Mouse (Mus musculus): ENCODE data around the gene Tmem106b.

Gene Tmem106b

DNA sequence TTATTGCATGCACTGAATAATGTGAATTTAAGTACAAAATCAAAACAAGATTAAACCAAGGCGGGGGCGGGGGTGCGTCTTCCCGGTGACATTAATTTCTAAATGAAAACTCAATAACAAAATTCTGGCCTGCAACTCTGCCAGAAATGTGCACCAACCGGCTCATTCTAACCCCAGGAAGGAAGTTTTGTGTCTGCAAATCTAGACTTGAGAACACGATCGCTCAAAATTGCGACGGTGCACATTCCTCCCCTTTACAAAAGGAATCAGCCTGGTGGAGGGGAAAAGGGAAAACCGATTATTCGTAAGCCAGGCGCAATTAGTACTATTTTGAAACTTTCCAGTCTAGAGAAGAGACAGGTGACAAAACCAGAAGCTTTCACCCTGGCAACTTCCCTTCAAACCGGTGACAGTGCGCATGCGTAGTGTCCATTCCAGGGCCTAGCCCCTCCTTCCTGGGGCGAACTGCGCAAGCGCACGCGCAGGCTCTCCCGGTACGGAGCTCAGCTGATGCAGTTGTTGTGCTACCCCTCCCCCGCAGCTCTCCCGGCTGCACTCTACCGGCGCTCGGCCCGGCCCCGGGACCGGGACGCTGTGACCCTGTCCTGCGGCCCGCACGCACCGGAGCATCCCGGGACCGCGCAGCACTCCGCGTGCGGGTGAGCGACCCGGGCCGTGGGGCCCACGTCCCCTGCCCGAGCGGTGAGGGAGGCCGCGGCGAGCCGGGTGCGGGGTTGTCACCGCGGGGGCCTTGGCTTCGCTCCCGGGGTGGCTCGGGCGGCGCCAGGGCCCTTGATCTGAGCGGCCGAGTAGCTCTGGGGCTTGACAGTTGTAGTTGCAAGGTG, at the start of gene Tmem106b:
Tmem106b (plus strand) TSS at position 458 of the 845 bp plus-strand sequence.
- in situ Hi-C loops (cut with MboI, MseI) = loop anchor here (25.0 kb wide), 2 partner anchors 543 to 793 kb away; partner anchors contain the start of genes 2610001J05Rik and Tmem168

GRCm38 (mm10) chr6:13021245-13022100, 48.1 kb upstream of the Tmem106b start:
- in situ Hi-C loops (cut with MboI, MseI) = loop anchor here (25.0 kb wide), 1 partner anchor 1634 kb away; no protein-coding TSS in a partner anchor

- in situ Hi-C loops (cut with MboI, MseI) = no loop called here
These were observed 39.0 kb upstream of the Tmem106b start for GRCm38 (mm10) chr6:13030558-13030957.

- in situ Hi-C loops (cut with MboI, MseI) = no loop called here
These were observed 38.6 kb upstream of the Tmem106b start for GRCm38 (mm10) chr6:13030961-13031360.

- in situ Hi-C loops (cut with MboI, MseI) = loop anchor here (25.0 kb wide), 2 partner anchors 560 to 810 kb away; partner anchors contain the start of genes 2610001J05Rik and Tmem168
These were observed 17.0 kb upstream of the Tmem106b start for GRCm38 (mm10) chr6:13052408-13053200.

DNA sequence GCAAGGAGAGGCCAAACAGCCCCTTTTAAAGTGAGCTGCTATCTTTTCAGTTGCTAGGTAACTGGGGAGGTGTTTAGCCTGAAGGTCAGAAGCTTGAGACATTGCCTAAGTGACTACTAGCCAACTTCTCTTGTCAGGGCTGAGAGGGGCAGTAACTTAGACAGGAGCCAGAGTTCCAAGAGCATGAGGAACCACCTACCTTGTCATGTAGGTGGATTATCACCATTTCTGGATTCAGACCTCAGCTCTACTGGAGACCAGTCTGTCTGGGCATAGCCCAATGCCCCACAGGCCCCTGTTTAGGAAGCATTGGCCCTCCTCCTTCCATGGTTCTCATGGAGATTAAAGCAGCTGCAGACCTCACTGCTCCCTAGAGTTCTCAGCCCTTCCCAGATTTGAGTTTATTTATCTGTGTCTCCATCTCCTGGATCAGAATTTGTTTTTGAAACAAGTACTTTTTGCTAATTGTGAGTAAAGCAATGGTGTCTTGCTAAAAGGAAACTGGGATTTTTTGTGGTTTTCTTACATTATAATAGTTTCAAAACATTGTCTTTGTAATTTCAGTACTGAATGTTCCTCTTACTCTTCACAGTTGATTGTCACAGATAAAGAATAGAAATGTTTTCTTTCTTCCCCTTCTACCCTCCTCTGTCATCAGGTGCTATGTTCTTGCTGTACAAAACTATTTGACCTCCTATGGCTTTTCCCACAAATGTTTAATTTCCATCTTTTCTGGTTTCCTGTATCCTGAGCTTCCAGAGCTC, 8.1 kb upstream of the Tmem106b start:
- in situ Hi-C loops (cut with MboI, MseI) = loop anchor here (25.0 kb wide), 2 partner anchors 551 to 801 kb away; partner anchors contain the start of genes 2610001J05Rik and Tmem168

- in situ Hi-C loops (cut with MboI, MseI) = loop anchor here (25.0 kb wide), 2 partner anchors 550 to 800 kb away; partner anchors contain the start of genes 2610001J05Rik and Tmem168
These were observed 7.5 kb upstream of the Tmem106b start for GRCm38 (mm10) chr6:13062063-13062462.

- in situ Hi-C loops (cut with MboI, MseI) = loop anchor here (25.0 kb wide), 2 partner anchors 550 to 800 kb away; partner anchors contain the start of genes 2610001J05Rik and Tmem168
These were observed 6.8 kb upstream of the Tmem106b start for GRCm38 (mm10) chr6:13062691-13063255.

DNA sequence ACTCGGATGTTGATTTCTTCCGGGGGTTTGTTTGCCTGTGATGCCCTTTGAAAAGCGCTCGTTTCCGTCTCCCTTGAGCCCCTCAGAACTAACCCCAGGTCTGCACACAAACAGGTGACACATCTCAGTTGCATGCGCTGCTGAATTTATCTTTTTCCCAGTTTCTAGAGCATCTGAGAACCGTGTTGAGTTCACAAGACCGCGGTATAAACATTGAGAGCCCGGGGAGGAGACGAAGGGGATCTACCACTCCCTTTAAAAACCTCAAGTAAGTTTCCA, 527 bp downstream of the Tmem106b start:
- in situ Hi-C loops (cut with MboI, MseI) = loop anchor here (25.0 kb wide), 2 partner anchors 542 to 792 kb away; partner anchors contain the start of genes 2610001J05Rik and Tmem168

DNA sequence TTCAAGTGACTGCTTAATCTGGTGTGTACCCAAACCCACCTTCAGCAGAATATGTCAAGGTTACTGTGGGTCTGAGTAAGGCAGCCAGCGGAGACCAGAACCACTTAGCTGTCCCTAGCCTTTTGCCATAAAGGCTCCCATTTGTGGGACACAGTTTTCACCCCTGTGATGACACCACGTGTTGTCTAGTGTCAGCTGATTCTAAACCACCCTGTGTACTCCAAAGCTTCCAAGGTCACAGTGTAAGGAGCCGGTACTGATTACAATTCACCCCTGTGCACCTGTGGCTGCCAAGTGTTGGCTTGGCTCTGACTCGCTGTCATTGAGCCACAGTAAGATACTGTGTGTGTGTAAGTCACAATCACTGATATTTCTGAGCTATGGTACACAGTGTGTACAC, 926 bp downstream of the Tmem106b start:
- in situ Hi-C loops (cut with MboI, MseI) = loop anchor here (25.0 kb wide), 2 partner anchors 542 to 792 kb away; partner anchors contain the start of genes 2610001J05Rik and Tmem168

DNA sequence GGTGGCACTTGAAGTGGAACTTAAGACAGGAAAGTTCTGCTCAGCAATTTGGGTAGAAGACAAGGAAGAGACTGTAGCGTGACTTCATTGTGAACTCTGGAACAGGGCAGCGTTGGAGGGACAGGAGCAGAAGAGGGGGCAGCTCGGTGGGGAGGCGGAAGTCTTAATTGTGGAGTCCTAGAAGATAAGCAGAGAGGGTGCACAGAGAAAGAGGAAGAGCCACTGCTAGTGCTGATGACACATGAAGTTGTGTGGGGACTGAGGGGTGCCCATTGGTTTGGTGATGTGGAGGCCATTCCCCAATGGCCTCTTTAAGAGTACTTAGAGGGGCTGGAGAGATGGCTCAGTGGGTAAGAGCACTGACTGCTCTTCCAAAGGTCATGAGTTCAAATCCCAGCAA, 3.5 kb downstream of the Tmem106b start:
- in situ Hi-C loops (cut with MboI, MseI) = loop anchor here (25.0 kb wide), 2 partner anchors 539 to 789 kb away; partner anchors contain the start of genes 2610001J05Rik and Tmem168

- in situ Hi-C loops (cut with MboI, MseI) = loop anchor here (25.0 kb wide), 2 partner anchors 538 to 788 kb away; partner anchors contain the start of genes 2610001J05Rik and Tmem168
These were observed 4.3 kb downstream of the Tmem106b start for GRCm38 (mm10) chr6:13073876-13074275.

DNA sequence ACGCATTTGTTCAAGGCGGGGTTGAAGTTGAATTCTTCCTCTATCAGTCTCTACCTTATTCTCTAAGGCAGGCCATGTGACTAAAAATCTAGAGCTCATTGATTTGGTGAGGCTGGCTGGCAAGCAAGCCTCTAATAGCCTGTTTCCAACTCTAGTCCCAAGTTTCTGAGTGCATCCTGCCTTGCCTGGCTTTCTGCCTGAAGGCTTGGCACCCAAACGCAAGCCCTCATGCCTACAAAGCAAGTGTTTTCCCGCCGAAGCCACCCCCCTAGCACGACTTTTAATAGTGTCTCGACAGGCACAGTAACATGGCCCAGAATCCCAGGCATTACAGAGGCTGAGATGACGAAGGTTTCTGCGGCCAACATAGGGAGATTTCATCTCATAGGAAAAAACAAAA, 13.3 kb downstream of the Tmem106b start:
- in situ Hi-C loops (cut with MboI, MseI) = no loop called here

DNA sequence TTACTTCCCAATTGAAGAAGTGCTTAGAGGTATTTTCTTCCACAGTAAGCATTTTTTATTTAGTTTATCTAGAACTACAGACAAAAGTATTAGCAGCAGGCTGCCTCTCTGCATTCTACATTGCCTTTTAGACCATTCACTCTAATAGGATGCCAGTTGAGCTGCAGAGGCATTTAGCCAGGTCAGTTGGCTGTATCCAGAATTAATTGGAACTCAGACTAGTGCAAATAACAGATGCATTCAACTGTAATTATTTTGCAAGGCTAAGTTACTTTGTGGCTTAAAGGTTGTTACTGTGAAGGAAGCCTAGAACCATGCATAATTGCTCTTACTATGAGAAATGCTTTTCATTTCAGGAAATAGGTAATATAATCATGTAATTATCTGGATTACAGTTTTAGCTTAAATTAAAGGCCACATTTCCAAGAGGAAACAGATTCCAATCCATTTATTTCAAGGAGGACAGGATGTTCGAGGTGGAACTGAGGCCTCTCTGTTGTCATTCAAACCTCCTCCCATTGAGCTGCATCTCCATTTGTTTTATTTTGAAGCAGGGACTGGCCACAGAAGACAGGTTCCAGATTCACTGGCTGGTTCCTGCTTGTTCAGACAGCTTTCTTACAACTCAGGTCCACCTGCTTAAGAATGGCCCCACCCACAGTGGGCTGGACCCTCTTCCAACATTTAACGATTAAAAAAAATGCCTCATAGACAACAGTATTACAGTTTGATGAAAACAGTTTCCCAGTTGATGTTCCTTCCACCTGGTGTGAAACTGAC, 27.3 kb downstream of the Tmem106b start:
- in situ Hi-C loops (cut with MboI, MseI) = no loop called here

GRCm38 (mm10) chr6:13100137-13100536, 30.6 kb downstream of the Tmem106b start:
- in situ Hi-C loops (cut with MboI, MseI) = no loop called here

DNA sequence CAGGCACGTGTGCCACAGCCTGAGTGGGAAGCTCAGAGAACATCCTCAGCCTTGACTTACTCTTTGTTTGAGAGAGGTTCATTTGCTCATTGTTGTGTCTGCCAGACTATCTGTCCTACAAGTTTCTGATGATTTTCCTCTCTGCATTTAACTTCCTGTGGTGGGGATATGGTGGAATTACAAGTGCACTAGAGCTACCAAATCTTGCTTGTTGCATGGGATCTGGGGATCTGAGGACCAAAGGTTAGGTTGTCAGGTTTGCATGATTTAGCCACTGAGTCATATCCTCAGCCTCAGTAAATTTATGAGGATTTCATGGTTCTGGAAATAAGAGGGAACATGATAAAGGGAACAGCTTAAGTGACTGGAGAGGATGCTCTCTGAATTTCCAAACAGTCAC, 39.1 kb downstream of the Tmem106b start:
- in situ Hi-C loops (cut with MboI, MseI) = no loop called here

- in situ Hi-C loops (cut with MboI, MseI) = no loop called here
These were observed 67.7 kb downstream of the Tmem106b start for GRCm38 (mm10) chr6:13137255-13137654.

All from T-helper 1 cell (primary cell).